Mouse (Mus musculus) G1E (cell line): ENCODE measurements at regions not wholly inside any gene's neighbourhood (a gene's known extent, or its start where the extent isn't known, plus 50 kb on each side); places are given as distances from the start of the nearest gene placed in this dataset.
A peak's percentile ranks its signal among the peaks of the same experiment; 100 is the strongest.
"Not testable (repeated sequence)": the region's sequence is repeated elsewhere in the genome, so short reads cannot be mapped to it uniquely, and the experiment has no call there.

ENCODE experiments used
- ATAC-seq: 2 replicates; pipeline ENCODE4 v1.8.0; 2016; ENCODE audit warnings: mild to moderate bottlenecking; ENCODE audit not compliant: insufficient number of reproducible peaks, poor library complexity, low FRiP score, severe bottlenecking; ENCODE audit errors: extremely low read depth
- DNase-seq: peaks from one replicate; pipeline ENCODE4 v3.0.0; 2012; ENCODE audit warnings: low spot score
- H3K27me3 ChIP-seq: 2 replicates; pipeline ENCODE4 v1.6.1; 2012; ENCODE audit warnings: mild to moderate bottlenecking, low read length, inconsistent platforms; ENCODE audit not compliant: insufficient read depth
- H3K36me3 ChIP-seq: replicated peaks from 2 replicates; pipeline ENCODE3; 2012; ENCODE audit warnings: mild to moderate bottlenecking, inconsistent platforms
- H3K4me1 ChIP-seq: 2 replicates; pipeline ENCODE4 v1.6.1; 2012; ENCODE audit warnings: low read depth, low read length, inconsistent platforms, mixed read lengths; ENCODE audit not compliant: insufficient read depth
- H3K4me3 ChIP-seq: 2 replicates; pipeline ENCODE4 v1.5.1; 2012; ENCODE audit warnings: low read depth, mild to moderate bottlenecking, inconsistent platforms, low read length, moderate library complexity, mixed read lengths
- H3K9me3 ChIP-seq: replicated peaks from 2 replicates; pipeline ENCODE4 v1.6.1; 2012; ENCODE audit warnings: inconsistent platforms
- CTCF ChIP-seq: IDR thresholded peaks from 2 replicates; pipeline ENCODE4 v1.5.1; 2012; ENCODE audit warnings: low read depth, low read length, inconsistent platforms, mixed read lengths
- GATA1 ChIP-seq: IDR thresholded peaks from 2 replicates; pipeline ENCODE4 v1.6.1; 2012; ENCODE audit warnings: borderline replicate concordance, low read length, inconsistent platforms, mixed read lengths
- GATA2 ChIP-seq: IDR thresholded peaks from 2 replicates; pipeline ENCODE4 v1.6.1; 2012; ENCODE audit warnings: low read depth, low read length, inconsistent platforms, borderline replicate concordance
- POLR2AphosphoS5 ChIP-seq: IDR thresholded peaks from 2 replicates; pipeline ENCODE4 v1.6.1; 2012; ENCODE audit warnings: low read depth, low read length, inconsistent platforms; ENCODE audit not compliant: insufficient replicate concordance
- TAL1 ChIP-seq: conservative IDR thresholded peaks from 2 replicates; pipeline ENCODE4 v1.6.1; 2012; ENCODE audit warnings: low read depth, low read length, inconsistent platforms, mixed read lengths

DNA sequence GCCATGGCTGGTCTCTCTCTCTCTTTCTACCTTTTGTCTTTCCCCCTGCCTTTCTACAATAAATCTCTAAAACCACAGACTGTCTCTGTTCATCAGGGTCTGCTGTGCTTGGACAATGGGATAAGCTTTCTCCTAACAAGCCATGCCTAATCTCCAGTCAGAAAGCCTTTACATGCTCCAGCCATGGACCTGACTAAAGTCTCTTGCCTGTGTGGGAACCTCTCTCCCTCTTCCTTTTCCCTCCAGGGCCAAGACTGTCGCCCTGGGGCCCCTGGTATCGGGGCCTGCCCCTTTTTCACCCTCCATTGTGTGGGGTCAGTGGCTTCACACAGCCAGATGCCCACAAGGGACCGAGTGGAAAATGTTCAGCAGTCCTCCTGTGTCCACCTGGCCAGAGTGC, 1151.3 kb upstream of the Prmt6 start:
- no peaks in the 10 kb centered on the region for H3K27me3 ChIP-seq
- H3K4me3 ChIP-seq = no peak overlapping the region
- TF ChIP-seq GATA1 (no peak), GATA2 (no peak), POLR2AphosphoS5 (no peak), TAL1 (no peak), CTCF (no peak)
- peaks cover 5% of the 10 kb centered on the region; the same call in 1 of the 2 replicates for H3K9me3 ChIP-seq
- no peaks in the 10 kb centered on the region for H3K4me1 ChIP-seq
- no peak for DNase-seq
- ATAC-seq = no peak
- H3K36me3 ChIP-seq = no peaks in the 10 kb centered on the region

DNA sequence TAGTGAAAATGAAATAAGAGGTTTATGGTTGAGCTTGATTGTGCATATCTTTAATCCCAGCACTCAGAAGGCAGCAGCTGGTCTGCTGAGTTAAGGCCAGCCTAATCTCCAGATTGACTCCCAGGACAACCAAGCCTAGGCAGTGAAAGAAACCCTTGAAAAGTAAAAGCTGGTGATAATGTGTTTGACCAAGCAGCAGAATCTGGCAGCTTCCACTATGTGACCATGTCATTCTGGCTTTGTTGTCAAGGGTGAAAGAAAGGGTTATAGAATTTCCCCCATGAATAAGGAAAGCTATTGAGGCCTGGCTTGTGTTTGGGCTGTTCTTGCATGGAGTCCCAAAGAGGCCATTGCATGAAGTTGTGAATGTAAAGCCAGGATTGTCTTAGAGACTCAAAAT, 1142.3 kb upstream of the Prmt6 start:
- H3K4me3 ChIP-seq = no peak overlapping the region
- no peak for ATAC-seq
- H3K4me1 ChIP-seq = no peaks in the 10 kb centered on the region
- no peaks in the 10 kb centered on the region for H3K27me3 ChIP-seq
- DNase-seq = no peak
- no peaks in the 10 kb centered on the region for H3K36me3 ChIP-seq
- TF ChIP-seq CTCF = no peak
- TF ChIP-seq TAL1 = no peak
- H3K9me3 ChIP-seq = no peaks in the 10 kb centered on the region

DNA sequence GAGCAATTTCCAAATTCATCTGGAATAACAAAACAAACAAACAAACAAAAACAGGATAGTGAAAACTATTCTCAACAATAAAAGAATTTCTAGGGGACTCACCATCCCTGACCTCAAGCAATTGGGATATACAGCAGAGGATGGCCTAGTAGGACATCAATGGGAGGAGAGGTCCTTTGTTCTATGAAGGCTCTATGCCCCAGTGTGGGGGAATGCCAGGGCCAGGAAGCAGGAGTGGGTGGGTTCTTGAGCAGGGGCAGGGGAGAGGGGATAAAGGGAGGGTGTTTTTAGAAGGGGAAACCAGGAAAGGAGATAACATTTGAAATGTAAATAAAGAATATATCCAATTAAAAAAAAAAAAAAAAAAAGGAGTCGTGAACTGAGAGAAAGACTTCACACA, 1141.9 kb upstream of the Prmt6 start:
- not testable (repeated sequence) for H3K4me3 ChIP-seq, H3K4me1 ChIP-seq, DNase-seq, H3K9me3 ChIP-seq, ATAC-seq, H3K36me3 ChIP-seq, H3K27me3 ChIP-seq

DNA sequence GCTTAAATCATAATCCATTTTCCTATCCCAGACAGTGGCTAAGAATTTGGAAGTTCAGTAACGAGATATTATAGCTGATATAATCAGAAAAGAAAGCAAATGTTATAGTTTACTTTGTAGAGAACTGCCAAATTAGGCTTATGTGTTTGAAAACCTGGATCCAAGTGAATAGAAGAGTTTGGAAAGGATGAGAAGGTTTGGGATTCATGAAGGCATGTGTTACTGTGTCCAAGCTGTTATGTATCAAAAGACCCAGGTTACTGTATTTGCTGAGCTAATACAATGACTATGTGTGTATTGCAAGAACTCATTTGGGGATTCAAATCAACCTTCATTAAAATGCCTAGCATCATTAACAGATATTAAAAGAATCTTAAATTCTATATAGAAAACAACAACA, 1135.9 kb upstream of the Prmt6 start:
- H3K36me3 ChIP-seq = no peaks in the 10 kb centered on the region
- no peaks in the 10 kb centered on the region for H3K27me3 ChIP-seq
- H3K4me1 ChIP-seq = no peaks in the 10 kb centered on the region
- H3K4me3 ChIP-seq = no peak overlapping the region
- no peak for TF ChIP-seq GATA2
- TF ChIP-seq POLR2AphosphoS5 = no peak
- no peak for DNase-seq
- H3K9me3 ChIP-seq = peaks cover 2% of the 10 kb centered on the region; the same call in 1 of the 2 replicates
- no peak for ATAC-seq

DNA sequence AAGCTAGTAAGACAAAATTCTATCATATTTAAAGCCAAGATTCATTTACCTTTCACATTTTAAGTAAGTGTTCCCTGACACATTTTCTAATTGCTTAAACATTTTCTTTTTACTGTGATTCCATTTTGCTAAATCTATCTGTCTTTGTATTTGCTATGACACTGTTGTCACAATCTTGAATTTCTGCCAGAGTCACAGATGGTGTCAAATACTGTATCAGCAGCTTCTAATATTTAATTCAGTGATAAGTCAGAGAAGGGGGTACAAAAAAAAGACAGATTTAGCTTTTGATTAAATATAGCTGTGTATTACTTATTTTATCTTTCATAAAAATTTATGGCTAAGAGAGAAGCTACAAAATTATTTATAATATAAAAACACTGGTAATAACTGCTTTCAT, 1135.5 kb upstream of the Prmt6 start:
- ATAC-seq (no peak), DNase-seq (no peak)
- Histone ChIP-seq H3K4me1 (no peaks in the 10 kb centered on the region), H3K36me3 (no peaks in the 10 kb centered on the region), H3K4me3 (no peak overlapping the region), H3K9me3 (peaks cover 2% of the 10 kb centered on the region; the same call in 1 of the 2 replicates), H3K27me3 (no peaks in the 10 kb centered on the region)
- no peak for TF ChIP-seq GATA1
- TF ChIP-seq POLR2AphosphoS5 = no peak
- no peak for TF ChIP-seq GATA2
- TF ChIP-seq CTCF = no peak
- TF ChIP-seq TAL1 = no peak

DNA sequence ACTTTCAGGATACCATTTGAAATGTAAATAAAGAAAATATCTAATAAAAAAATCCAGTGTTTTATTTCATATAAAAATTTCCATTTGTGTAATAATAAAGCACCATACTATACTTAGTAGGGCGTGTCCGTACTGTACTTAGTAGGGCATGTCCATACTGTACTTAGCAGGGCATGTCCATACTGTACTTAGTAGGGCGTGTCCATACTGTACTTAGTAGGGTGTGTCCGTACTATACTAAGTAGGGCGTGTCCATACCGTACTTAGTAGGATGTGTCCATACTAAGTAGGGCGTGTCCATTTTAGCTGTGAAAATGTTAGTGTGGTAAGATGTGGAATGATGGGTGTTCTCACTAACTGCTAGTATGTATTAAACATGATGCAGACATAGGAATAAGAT, 1134.8 kb upstream of the Prmt6 start:
- TF ChIP-seq CTCF (no peak), POLR2AphosphoS5 (no peak), TAL1 (no peak)
- Histone ChIP-seq H3K27me3 (no peaks in the 10 kb centered on the region), H3K36me3 (no peaks in the 10 kb centered on the region), H3K9me3 (peaks cover 2% of the 10 kb centered on the region; the same call in 1 of the 2 replicates), H3K4me3 (no peak overlapping the region), H3K4me1 (no peaks in the 10 kb centered on the region)
- DNase-seq (no peak), ATAC-seq (peak; percentile 15; the same call in 1 of the 2 replicates)

DNA sequence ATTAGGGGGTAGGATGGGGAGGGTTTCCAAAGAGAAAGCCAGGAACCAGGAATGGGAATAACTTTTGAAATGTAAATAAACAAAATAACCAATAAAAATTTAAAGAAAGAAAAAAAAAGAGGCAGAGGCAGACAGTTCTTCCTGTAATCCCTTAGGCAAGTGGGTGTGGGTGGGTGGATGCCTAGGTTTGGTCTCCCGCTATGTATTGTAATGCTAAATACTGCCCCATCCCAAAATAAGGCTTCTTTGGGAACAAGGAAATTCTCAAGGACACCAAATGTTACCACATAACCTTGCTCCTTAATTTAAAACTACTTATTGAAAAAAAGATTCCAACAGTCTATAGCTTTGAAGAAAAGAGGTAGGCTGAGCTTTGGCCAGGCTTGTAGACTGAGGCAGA, 1120.5 kb upstream of the Prmt6 start:
- Histone ChIP-seq H3K36me3 (no peaks in the 10 kb centered on the region), H3K9me3 (no peaks in the 10 kb centered on the region), H3K4me1 (no peaks in the 10 kb centered on the region), H3K4me3 (no peak overlapping the region), H3K27me3 (no peaks in the 10 kb centered on the region)
- DNase-seq = no peak
- no peak for ATAC-seq
- TF ChIP-seq POLR2AphosphoS5 (no peak), CTCF (no peak), GATA1 (no peak), TAL1 (no peak), GATA2 (no peak)
